Mouse (Mus musculus) cerebellum, adult 9-11 months (tissue): Measurements from ENCODE around the gene Nlrp2.

ENCODE experiments used
- DNase-seq: peaks from one replicate; pipeline ENCODE4 v3.0.0; 2022

Nlrp2 gene

DNA sequence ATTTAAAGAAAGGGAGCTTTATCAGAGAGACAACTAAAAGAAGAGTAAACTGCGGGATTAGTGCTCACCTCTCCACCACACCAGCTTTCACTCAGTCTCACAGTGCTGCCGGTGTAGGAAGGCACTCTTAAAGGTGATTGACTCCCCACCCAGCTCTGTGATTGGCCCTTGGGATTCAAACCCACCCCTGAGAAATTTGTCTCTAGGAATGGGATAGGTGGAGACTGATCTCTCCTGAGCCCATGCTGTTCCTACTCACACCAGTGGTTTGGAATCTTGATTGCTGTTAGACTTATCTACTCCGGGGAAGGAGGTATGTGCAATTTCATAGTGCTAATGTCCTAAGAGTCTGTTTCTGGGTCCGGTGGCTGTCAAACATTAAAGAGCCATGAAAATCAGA, at the start of gene Nlrp2:
Nlrp2 (minus strand) TSS at position 101 of the 400 bp plus-strand sequence.
- DNase-seq, result no peak

DNA sequence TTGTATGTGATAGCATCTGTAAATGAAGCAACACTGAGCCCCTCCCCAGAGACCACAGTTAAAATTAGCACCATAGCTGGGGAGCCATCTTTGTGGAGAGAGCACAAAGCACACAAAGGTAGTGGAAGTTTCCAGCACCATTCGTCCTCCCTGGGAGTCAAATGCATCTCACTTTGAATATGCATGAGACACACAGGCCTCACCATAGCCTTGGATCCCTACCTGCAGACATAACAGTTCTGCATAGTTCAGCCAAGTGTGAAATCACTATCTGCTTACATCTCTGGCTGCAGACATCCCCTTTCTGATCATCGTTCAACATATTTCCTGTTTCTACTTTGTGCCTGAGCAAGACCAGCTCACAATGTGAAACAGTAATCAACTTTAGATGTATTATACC, 15.9 kb upstream of the Nlrp2 start:
- DNase-seq, result no peak

DNA sequence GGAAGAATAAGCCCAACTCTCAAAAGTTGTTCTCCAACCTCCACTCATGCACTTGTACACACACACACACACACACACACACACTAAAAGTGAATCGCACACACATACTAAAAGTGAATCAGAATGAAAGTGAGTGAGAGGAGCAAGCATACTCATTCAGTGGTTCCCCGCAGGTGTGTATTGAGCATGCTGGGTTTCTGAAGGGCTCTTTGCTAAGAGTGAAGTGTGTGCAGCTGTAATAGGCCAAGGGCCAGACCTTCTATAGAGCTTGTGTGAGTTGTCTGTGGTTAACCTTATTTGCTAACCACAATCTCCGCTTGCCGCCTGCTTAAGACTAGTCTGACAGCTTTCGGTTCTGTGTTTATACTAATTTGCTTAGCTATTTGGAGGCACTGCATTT, 12.8 kb upstream of the Nlrp2 start:
- DNase-seq, result no peak

- no peak for DNase-seq
Observed at GRCm38 (mm10) chr7:5350237-5350636, 598 bp downstream of the Nlrp2 start, which contains the start of gene Gm5065. Gm5065 (plus strand) TSS chr7:5350537.

DNA sequence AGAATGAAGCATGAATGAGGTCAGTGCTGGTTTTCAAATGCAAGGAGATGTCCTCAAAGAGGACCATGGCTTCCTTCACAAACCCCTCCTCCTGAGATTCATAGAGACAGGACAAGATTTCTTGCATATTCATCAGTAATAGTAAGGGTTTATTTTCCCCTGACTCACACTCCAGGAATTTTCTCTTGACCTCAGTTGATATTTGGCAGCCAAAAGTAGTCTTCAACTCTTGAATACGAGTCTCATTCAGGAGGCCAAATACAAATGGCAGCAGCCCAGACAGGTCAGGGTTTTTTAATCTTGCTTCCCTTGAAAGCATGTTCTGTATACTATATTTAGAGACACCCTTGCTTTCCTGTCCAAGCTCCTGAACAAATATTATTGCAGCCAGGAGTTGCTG, 23.3 kb downstream of the Nlrp2 start:
- no peak for DNase-seq

GRCm38 (mm10) chr7:5288281-5288680, 62.6 kb downstream of the Nlrp2 start:
- no peak for DNase-seq

DNA sequence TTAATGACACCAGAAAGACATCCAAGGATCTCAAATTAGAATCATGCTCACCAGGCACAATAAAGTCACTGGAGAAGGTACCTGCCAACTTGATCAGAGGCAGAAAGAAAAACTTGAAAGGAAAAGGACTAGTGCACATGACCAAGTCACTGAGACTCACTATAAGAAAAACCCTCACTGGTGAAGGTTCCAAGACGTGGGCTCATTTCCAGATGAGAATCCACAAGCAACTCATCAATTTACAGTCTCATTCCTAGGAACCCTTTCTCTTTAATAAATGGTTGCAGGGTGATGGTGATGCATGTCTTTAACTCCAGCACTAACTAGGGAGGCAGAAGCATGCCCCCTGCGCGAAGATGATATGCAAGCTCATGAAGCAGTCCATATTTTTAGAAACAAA, 87.8 kb downstream of the Nlrp2 start:
- DNase-seq, result no peak
